Mouse (Mus musculus): ENCODE measurements at regions not wholly inside any gene's neighbourhood (a gene's known extent, or its start where the extent isn't known, plus 50 kb on each side); places are given as distances from the start of the nearest gene placed in this dataset.
A peak's percentile ranks its signal among the peaks of the same experiment; 100 is the strongest.

DNA sequence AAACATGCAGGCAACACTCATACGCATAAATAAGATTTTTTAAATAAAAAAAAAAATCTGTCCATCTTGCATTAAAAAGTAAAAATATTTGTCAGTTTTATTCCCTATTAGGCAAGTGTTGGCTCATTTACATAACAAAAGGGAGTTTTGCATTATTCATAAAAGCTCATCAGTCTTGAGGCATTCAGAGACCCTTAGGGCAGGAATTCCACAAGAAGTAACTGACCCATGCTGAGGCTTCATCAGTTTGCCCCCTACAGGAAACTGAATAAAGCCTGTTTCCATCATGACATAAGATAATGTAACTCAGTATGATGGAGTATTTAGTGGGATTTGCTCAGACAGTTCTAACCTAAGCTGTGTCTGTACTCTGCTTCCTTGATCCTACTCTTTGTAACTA lies 81.2 kb upstream of the Mms22l start:
- H3K4me1 ChIP-seq (ENCODE audit: control insufficient read depth, insufficient read depth, low read length), result no peaks in the 10 kb centered on the region
- no peak for TF ChIP-seq POLR2A (IDR thresholded peaks at IDR 0.05; ENCODE audit: insufficient read depth, low read depth, low read length)
- no peak for TF ChIP-seq CTCF (IDR thresholded peaks at IDR 0.05; ENCODE audit: insufficient read depth, low read depth, low read length)
- 93% methylated on average over 1 of the region's 1 CpGs for WGBS
- H3K4me3 ChIP-seq (ENCODE audit: insufficient read depth, low read depth, low read length), result no peak overlapping the region
- no peak overlapping the region for H3K27ac ChIP-seq (ENCODE audit: insufficient read depth, low read depth, low read length)

DNA sequence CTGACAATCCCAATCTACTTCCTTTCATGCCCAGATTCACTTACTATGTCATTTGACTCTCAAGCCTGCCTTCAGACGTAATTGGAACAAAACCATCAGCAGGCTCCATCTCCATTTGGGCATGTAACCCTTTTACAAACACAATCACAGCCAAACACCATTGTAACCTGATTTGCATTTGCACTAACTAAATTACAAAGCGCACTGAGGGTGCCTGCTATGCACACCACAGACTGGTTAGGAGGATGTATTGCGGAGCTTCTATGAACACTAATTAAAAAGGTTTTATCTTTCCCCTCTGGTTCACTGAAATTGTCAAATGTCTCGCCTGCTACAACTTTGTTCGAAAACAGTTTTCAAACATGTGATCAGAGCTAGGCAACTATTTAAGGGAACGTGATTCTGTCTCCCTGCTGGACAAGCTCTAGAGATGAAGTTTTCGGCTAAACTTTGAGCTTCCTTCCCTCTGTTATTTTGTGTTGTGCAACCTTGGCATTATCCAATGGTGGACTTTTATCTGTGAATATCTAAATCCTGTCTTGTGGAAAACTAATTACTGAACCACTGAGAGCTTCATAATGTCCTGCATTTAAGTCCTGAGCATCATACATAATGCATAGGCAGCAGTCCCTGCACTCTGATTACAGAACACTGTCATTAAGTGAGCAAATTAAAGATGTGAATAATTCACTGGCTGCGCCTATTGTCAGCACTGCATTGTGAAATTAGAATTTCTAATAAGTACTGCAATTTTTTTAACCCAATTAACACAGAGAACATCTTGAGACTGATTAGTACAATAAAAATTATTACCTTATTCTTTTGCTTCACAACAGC lies 66.9 kb upstream of the Mms22l start:
- TF ChIP-seq POLR2A (IDR thresholded peaks at IDR 0.05; ENCODE audit: insufficient read depth, low read depth, low read length), result no peak
- no peak for TF ChIP-seq CTCF (IDR thresholded peaks at IDR 0.05; ENCODE audit: insufficient read depth, low read depth, low read length)
- no peak overlapping the region for H3K27ac ChIP-seq (ENCODE audit: insufficient read depth, low read depth, low read length)
- H3K4me1 ChIP-seq (ENCODE audit: control insufficient read depth, insufficient read depth, low read length), result no peaks in the 10 kb centered on the region
- 20% methylated on average over 8 of the region's 8 CpGs for WGBS
- no peak overlapping the region for H3K4me3 ChIP-seq (ENCODE audit: insufficient read depth, low read depth, low read length)

DNA sequence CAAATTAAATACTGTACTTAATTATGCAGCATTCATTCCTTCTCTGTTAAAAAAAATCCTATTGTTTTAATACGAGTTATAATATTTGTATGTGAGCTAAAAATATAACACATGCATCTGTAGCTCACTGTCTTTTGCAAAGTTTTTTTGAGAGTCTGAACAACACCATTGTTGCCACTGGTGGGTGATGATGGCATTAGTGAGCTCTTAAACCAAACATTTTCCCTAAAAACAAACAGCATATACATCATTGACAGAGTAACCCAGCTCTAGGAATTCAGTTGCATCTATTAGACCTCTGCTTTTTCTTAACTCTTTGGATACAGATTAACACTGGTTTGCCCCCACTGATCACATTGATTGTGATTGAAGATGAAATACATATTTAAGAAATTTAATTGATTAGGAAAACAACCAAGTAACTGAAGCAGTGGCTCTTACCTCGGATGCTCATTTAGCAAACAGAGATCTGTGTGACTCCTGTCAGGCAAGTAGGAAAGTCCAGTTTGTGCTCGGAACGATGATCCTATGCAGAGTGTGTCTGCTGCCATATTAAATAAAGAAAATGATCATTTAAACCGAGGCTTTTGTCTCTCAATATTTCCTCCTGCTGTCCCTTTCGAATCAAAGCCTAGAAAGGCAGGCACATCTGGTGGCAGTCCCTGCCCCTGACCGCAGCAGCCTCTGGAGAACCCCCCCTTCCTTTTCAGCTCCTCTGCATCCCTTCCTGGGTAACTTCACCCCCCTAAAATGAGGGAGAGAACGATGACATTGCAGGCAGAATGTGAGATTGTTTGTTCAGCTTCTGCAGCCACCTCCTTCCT lies 66.1 kb upstream of the Mms22l start:
- TF ChIP-seq CTCF (IDR thresholded peaks at IDR 0.05; ENCODE audit: insufficient read depth, low read depth, low read length), result no peak
- no peak for TF ChIP-seq POLR2A (IDR thresholded peaks at IDR 0.05; ENCODE audit: insufficient read depth, low read depth, low read length)
- no peak overlapping the region for H3K27ac ChIP-seq (ENCODE audit: insufficient read depth, low read depth, low read length)
- peak overlapping the region; percentile 18 for H3K4me3 ChIP-seq (ENCODE audit: insufficient read depth, low read depth, low read length)
- WGBS, result 23% methylated on average over 8 of the region's 8 CpGs
- no peaks in the 10 kb centered on the region for H3K4me1 ChIP-seq (ENCODE audit: control insufficient read depth, insufficient read depth, low read length)

DNA sequence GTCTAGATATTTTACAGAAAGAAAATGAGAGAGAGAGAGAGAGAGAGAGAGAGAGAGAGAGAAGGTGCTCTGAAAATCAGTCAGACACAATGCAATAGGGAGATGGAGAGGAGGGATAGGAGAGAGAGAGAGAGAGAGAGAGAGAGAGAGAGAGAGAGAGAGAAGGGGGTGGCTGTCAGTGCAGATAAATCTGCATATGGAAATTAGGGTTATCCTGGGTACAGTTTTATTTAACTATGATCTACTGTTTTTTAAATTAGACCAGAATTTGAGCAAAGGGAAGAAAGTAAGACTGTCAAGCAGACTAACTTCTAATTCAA lies 65.5 kb upstream of the Mms22l start:
- TF ChIP-seq POLR2A (IDR thresholded peaks at IDR 0.05; ENCODE audit: insufficient read depth, low read depth, low read length) (no peak), CTCF (IDR thresholded peaks at IDR 0.05; ENCODE audit: insufficient read depth, low read depth, low read length) (no peak)
- Histone ChIP-seq H3K27ac (ENCODE audit: insufficient read depth, low read depth, low read length) (no peak overlapping the region), H3K4me1 (ENCODE audit: control insufficient read depth, insufficient read depth, low read length) (no peaks in the 10 kb centered on the region), H3K4me3 (ENCODE audit: insufficient read depth, low read depth, low read length) (no peak overlapping the region)

DNA sequence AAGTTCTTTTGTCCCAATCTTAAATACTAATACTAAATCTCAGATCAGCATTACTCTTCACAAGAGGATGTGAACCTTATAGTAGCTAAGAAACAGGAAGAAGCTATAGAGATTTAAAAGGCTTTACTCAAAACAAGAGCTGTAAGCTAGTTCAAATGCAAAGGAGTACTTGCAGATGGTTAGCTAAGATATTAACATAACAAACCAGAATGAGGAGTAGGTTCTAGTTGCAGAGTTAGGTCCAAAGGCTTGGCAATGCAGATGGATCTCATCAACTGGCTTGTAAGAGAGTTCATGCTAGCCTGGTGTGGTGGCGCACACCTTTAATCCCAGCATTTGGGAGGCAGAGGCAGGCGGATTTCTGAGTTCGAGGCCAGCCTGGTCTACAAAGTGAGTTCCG lies 59.0 kb upstream of the Mms22l start:
- Histone ChIP-seq H3K27ac (ENCODE audit: insufficient read depth, low read depth, low read length) (no peak overlapping the region), H3K4me1 (ENCODE audit: control insufficient read depth, insufficient read depth, low read length) (no peaks in the 10 kb centered on the region), H3K4me3 (ENCODE audit: insufficient read depth, low read depth, low read length) (no peak overlapping the region)
- TF ChIP-seq CTCF (IDR thresholded peaks at IDR 0.05; ENCODE audit: insufficient read depth, low read depth, low read length) (no peak), POLR2A (IDR thresholded peaks at IDR 0.05; ENCODE audit: insufficient read depth, low read depth, low read length) (no peak)
- WGBS, result 93% methylated on average over 4 of the region's 4 CpGs

Measured in olfactory bulb, adult 2 months (tissue).